Mouse (Mus musculus) monocyte, adult 2 months (primary cell): Measurements from ENCODE around the gene Mmp20.

Experiments used
- DNase-seq, 2 experiments: peaks; one replicate each; pipeline ENCODE4 v3.0.0; 2022; ENCODE audit warnings: low spot score in 2 of 2, low read depth in 1 of 2

Mmp20 gene

DNA sequence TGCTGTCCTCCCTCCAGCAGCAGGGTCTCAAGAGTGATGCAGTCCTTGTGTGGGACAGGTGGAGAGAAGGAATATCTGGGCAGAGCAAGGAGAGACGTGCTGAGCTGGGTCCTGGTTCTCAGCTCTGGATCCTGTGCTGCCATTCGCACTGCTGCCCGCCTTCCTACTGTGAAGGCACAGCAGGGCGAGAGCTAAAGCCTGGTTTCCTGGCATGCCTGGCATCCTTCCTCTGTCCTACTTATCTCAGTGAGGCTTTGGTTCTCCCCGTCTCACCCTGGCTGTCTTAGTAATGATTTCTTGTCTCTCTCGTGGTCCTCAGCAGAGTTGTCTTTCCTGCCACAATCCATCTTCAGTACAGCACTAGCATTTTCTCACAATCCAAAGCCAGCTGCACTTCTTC lies 61.8 kb downstream of the Mmp20 start:
- DNase-seq = no peak

DNA sequence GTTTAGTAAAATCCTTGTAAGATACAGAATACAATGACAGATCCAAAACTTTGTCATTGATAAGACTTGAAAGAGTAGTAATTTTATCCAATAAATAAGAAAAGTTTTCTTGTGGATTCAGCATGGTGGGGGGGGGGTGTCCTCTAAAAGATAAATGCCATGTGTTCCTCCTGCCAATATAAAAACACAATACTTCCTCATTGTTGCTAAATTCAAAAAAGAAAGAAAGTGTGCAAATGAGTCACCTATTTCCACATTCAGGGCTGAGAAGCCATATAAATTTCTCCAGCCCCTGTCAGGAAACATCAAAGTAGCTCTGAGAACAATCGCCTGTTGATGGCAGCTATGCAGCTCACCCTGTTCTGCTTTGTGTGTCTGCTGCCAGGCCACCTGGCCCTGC lies 63.8 kb downstream of the Mmp20 start, which contains the start of gene Mmp7:
Gene Mmp7 (plus strand): TSS at position 301 of the 400 bp plus-strand sequence.
- no peak for DNase-seq

DNA sequence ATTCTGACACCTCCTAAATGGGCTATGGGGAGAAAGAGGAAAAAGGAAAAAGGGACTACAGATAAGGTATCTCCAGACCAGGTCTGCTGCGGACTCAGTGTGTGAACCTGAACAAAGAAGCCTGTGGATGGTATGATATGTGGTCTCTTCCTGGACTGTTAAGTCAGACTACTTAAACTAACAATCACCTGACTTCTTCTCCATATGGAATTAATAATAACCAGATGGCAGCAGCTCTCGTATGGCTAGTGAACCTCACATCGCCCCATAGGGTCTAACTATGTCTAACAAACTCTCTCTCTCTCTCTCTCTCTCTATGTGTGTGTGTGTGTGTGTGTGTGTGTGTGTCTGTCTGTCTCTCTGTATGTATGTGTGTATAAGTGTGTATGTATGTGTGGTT lies 65.9 kb downstream of the Mmp20 start:
- no peak for DNase-seq

DNA sequence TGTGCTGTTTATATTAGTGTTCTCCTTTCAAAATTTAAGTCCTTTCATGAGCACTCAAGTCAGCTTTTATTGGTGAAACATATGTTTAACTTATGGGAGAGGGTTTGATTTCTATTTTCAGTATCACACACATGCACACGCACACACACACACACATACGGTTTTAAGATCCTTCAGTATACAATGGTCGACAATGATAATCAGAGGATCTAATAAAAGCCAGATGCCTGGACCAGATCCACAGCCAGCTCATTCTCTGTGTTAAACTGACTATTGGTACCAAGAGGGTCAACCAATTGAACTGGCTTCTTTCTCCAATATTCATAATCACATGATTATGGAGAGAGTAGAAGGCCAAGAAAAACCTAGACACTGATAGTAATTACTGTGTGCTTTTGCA lies 67.6 kb downstream of the Mmp20 start:
- no peak for DNase-seq

DNA sequence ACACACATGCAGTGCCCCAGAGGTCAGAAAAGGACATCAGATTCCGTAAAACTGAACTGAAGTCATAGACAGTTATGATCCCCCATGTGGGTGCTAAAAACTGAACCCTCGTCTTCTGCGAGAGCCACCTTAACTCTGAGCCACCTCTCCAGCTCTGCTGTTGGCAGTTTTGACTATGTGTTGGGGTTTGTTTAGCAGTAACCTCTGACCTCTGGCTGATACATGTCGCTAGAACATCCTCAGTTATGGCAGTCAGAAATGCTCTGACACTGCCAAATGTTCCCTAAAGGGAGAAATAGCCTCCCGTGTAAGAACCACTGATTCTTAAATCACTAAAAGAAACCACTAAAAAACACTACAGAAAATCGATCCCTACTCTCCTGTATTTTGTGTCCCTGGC lies 80.7 kb downstream of the Mmp20 start:
- DNase-seq = no peak

DNA sequence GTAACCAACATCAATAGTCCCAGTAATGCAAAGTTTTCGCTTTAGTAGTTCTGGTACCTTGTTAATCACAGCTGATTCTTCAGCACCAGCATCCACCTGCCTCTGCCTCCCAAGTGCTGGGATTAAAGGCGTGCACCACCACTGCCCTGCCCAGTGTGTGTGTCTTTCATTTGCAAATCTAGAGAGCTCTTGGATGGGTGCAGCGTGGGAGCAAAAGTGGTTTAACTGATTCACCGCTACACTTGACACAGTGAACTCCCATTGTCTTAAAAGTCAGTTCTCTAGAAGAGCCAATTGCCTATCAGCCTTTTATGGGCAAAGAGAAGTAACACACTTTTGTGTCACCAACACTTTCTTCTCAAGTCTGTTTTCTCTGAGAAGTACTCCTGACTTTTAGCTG lies 83.2 kb downstream of the Mmp20 start:
- DNase-seq = no peak

DNA sequence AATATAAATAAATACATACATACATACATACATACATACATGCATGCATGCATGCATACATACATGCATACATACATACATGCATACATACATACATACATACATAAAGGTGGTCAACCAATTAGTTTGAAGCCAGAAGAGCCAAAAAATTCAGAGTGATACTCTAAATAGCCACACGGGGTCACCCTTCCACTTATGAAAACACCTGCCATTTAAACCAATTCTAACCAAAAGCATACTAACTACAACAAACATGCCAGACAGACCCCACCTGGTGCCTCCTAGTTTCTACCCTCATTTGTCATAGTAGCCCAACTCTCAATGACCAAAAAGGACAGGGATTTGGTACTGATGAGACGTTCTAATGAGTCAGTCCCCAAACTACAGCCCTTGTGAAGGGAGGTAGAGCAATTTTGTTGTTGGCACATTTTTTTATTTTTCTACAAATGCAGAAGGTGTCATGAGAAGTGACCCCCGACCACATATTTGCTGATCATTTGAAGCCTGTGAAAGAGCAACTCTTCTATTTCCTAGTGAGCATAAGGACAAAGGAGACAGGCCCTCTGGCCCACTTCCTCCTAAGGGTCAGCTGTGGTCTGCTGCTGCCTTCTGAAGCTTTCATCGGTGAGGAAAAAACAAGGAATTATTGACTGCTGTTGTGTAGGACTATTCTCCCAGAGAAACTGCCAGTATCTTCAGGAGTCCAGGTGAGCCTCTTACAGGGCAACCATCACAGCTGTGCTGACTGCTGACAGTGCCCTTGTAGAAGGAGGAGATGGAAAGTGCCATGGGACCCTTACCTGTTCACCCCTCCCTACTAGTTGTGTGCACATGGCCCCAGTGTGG lies 86.3 kb downstream of the Mmp20 start:
- DNase-seq = no peak

DNA sequence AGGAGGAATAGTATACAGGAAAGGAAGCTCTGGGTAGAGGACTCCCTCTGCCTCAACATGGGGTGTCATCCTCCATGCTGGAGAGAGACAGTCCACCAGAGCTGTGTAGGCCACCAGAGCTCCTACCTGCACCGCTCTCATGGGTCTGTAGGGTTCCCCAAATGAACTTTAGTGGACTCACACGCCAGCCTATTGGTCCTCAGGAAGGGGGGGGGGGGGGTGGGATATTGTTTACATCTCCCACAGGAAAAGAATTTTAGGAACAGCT lies 86.8 kb downstream of the Mmp20 start:
- no peak for DNase-seq

DNA sequence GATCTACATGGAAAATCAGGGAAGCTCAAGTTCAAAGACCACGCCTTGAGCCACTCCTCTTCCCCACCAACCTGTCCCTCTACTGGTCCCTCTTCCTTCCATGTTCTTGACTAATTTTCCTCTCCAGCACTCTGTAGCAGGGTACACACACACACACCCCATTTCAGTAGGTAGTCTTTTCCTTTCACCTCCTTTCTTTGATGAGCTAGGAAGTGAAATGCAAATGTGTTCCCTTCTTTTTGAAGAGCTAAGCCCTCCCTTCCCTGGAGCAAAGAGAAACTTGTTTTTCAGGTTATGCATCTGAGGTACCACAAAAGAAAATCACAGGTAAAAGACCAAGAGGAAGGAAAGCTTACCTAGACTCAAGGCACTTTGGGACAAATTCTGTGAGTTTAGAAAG lies 93.5 kb downstream of the Mmp20 start:
- DNase-seq = no peak
